Mouse (Mus musculus): ENCODE data around the gene Olfr788. TPM values are rescaled to one million over a fixed set of nuclear protein-coding genes. Genes with fewer than 3 reads are reported as not detected.

The Olfr788 gene
- not detected in 2 replicates for polyA plus RNA-seq (2012; rRNA removed)

DNA sequence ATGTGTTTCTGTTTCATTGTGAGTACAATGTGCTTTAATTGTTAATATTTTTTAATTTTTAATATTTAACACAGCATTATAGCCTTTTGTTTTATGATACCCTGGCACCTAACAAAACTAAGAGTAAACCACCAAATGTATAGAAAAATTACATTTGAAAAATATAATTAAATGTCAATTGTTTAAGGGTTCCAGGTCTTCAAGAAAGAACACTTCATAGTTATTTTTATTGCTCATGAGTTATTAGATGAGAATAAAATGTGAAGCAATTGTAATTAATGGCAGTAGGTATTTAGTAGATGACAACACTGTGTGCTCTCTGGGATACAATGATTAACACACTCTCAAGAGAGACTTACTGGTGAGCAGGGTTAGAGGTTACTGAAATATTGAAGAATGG is at the start of gene Olfr788:
TSS of gene Olfr788 (plus strand) at position 301 of the 400 bp plus-strand sequence.
- no peak within 1 kb of the TSS for H3K4me3 ChIP-seq (replicated peaks; ENCODE audit: insufficient read depth, low read depth, low read length)

DNA sequence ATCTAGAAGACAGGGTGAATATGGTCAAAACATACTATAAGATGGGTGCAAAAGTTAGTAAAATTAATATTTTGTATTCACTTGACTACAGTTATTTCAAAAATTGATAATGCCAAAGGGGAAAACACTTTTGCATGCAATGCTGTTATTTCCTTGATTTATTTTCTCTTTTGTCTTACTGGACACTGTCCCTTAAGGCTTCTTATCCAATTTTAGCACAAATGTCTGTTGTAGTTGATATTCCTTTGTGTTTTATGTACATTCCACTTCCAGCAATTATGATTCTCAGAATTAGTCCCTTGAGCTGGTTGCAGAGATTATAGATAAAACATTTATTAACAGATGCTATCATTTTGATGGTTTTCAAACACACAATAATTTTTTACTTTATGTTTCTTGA is 43.8 kb upstream of the Olfr788 start, which contains the start of gene Olfr786:
TSS of gene Olfr786 (plus strand) at position 301 of the 400 bp plus-strand sequence.
- DNase-seq = no peak
- no peak within 1 kb of the TSS for H3K27ac ChIP-seq (ENCODE audit: insufficient read depth, low read length)
- no peaks in the 10 kb centered on the region for H3K27me3 ChIP-seq (ENCODE audit: control insufficient read depth, insufficient read depth, low read length)
- TF ChIP-seq CTCF (IDR thresholded peaks at IDR 0.05; ENCODE audit: borderline replicate concordance, insufficient read depth, low read depth, low read length) = no peak
- no peak for TF ChIP-seq POLR2A (IDR thresholded peaks at IDR 0.05; ENCODE audit: borderline replicate concordance, insufficient read depth, low read length)
- H3K4me1 ChIP-seq (ENCODE audit: control insufficient read depth, insufficient read depth, low read length) = no peaks in the 10 kb centered on the region
- no peak within 1 kb of the TSS for H3K4me3 ChIP-seq (replicated peaks; ENCODE audit: insufficient read depth, low read depth, low read length)

More for the DNA sequence above, at the start of gene Olfr788:
- H3K27ac ChIP-seq (ENCODE audit: insufficient read depth, low read length) = no peak within 1 kb of the TSS
- DNase-seq = no peak
- TF ChIP-seq POLR2A (IDR thresholded peaks at IDR 0.05; ENCODE audit: borderline replicate concordance, insufficient read depth, low read length) (no peak), CTCF (IDR thresholded peaks at IDR 0.05; ENCODE audit: borderline replicate concordance, insufficient read depth, low read depth, low read length) (no peak)
- H3K4me1 ChIP-seq (ENCODE audit: control insufficient read depth, insufficient read depth, low read length) = no peaks in the 10 kb centered on the region
- H3K27me3 ChIP-seq (ENCODE audit: control insufficient read depth, insufficient read depth, low read length) = no peaks in the 10 kb centered on the region

DNA sequence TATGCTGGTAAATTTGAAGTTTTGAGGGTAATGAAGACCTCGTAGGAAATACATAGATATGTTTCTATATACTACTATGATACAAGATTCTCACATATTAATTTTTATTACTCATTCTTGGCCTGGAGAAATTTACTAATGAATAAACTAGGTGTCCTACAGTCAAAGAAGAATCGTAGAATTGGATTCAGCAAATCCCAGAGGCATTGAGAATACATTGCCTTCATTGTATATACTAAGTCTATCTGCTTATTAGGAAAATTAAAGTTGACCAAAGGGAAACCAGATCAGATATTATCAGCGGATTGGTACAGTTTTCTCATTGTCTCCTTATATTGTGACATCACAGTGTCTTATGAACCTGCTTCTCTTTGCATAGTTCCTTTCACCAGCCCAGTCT is 9.2 kb upstream of the Olfr788 start, which contains the start of gene Olfr787:
TSS of gene Olfr787 (plus strand) at position 301 of the 400 bp plus-strand sequence.
- H3K4me3 ChIP-seq (replicated peaks; ENCODE audit: insufficient read depth, low read depth, low read length) = no peak within 1 kb of the TSS
- H3K27me3 ChIP-seq (ENCODE audit: control insufficient read depth, insufficient read depth, low read length) = no peaks in the 10 kb centered on the region
- no peak within 1 kb of the TSS for H3K27ac ChIP-seq (ENCODE audit: insufficient read depth, low read length)
- TF ChIP-seq CTCF (IDR thresholded peaks at IDR 0.05; ENCODE audit: borderline replicate concordance, insufficient read depth, low read depth, low read length) (no peak), POLR2A (IDR thresholded peaks at IDR 0.05; ENCODE audit: borderline replicate concordance, insufficient read depth, low read length) (no peak)
- WGBS = 80% methylated on average over 3 of the region's 3 CpGs
- no peaks in the 10 kb centered on the region for H3K4me1 ChIP-seq (ENCODE audit: control insufficient read depth, insufficient read depth, low read length)
- DNase-seq = no peak

DNA sequence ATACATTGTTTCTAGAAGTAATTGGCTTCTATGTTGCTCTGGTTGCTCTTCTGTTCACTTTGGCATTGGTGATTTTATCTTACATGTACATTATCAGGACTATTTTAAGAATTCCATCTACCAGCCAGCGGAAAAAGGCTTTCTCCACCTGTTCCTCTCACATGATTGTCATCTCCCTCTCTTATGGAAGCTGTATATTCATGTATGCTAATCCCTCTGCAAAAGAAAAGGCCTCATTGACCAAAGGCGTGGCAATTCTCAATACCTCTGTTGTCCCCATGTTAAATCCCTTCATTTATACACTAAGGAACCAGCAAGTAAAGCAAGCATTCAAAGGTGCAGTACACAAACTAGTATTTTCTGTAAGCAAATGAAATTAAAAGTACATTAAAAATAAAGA is 2.5 kb downstream of the Olfr788 start:
- WGBS = 71% methylated on average over 2 of the region's 2 CpGs
- Histone ChIP-seq H3K4me1 (ENCODE audit: control insufficient read depth, insufficient read depth, low read length) (no peaks in the 10 kb centered on the region), H3K27ac (ENCODE audit: insufficient read depth, low read length) (no peak overlapping the region), H3K4me3 (replicated peaks; ENCODE audit: insufficient read depth, low read depth, low read length) (no peak overlapping the region), H3K27me3 (ENCODE audit: control insufficient read depth, insufficient read depth, low read length) (no peaks in the 10 kb centered on the region)
- TF ChIP-seq CTCF (IDR thresholded peaks at IDR 0.05; ENCODE audit: borderline replicate concordance, insufficient read depth, low read depth, low read length) (no peak), POLR2A (IDR thresholded peaks at IDR 0.05; ENCODE audit: borderline replicate concordance, insufficient read depth, low read length) (no peak)
- no peak for DNase-seq

DNA sequence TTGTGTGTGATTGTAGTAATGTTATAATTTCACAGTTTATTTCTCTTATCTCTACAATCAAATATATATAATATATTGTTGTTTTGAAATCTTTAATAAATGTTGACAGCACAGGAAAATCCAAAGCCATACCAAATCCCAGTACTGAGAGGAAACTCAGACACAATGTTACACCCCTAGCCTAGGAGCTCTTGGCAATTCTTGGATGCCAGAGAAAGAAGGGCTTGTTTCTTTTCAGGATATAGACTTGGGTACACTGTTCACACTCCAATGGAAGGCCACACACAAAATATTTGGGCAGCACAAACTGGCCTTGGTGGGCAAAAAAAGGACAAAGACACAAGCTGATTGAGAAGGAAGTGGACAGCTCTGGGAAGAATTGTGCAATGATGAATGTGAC is 2.9 kb downstream of the Olfr788 start:
- no peak for DNase-seq
- H3K4me1 ChIP-seq (ENCODE audit: control insufficient read depth, insufficient read depth, low read length) = no peaks in the 10 kb centered on the region
- H3K27ac ChIP-seq (ENCODE audit: insufficient read depth, low read length) = no peak overlapping the region
- TF ChIP-seq CTCF (IDR thresholded peaks at IDR 0.05; ENCODE audit: borderline replicate concordance, insufficient read depth, low read depth, low read length) (no peak), POLR2A (IDR thresholded peaks at IDR 0.05; ENCODE audit: borderline replicate concordance, insufficient read depth, low read length) (no peak)
- H3K4me3 ChIP-seq (replicated peaks; ENCODE audit: insufficient read depth, low read depth, low read length) = no peak overlapping the region
- no peaks in the 10 kb centered on the region for H3K27me3 ChIP-seq (ENCODE audit: control insufficient read depth, insufficient read depth, low read length)

DNA sequence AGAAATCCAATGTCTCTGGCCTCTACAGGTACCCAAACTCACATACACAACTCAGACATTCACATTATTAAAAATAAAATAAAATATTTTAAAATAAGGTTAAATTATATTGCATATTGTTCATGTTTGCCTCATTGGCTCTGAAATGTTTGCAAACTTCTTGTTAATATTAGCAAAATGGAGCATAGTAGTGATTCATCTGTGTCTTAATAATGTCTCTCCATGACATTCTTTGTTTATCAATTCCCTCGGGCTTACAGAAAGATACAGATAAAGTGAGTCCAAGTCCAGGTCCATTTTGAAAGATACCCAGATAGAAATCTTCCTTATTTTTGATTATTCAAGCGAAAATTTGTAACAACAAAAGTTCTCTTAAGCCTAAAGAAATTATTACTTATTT is 13.7 kb downstream of the Olfr788 start, which contains the start of gene Olfr789:
TSS of gene Olfr789 (plus strand) at position 301 of the 400 bp plus-strand sequence.
- no peaks in the 10 kb centered on the region for H3K4me1 ChIP-seq (ENCODE audit: control insufficient read depth, insufficient read depth, low read length)
- no peak within 1 kb of the TSS for H3K4me3 ChIP-seq (replicated peaks; ENCODE audit: insufficient read depth, low read depth, low read length)
- H3K27me3 ChIP-seq (ENCODE audit: control insufficient read depth, insufficient read depth, low read length) = no peaks in the 10 kb centered on the region
- TF ChIP-seq POLR2A (IDR thresholded peaks at IDR 0.05; ENCODE audit: borderline replicate concordance, insufficient read depth, low read length) (no peak), CTCF (IDR thresholded peaks at IDR 0.05; ENCODE audit: borderline replicate concordance, insufficient read depth, low read depth, low read length) (no peak)
- 61% methylated on average over 2 of the region's 2 CpGs for WGBS
- no peak within 1 kb of the TSS for H3K27ac ChIP-seq (ENCODE audit: insufficient read depth, low read length)
- no peak for DNase-seq

DNA sequence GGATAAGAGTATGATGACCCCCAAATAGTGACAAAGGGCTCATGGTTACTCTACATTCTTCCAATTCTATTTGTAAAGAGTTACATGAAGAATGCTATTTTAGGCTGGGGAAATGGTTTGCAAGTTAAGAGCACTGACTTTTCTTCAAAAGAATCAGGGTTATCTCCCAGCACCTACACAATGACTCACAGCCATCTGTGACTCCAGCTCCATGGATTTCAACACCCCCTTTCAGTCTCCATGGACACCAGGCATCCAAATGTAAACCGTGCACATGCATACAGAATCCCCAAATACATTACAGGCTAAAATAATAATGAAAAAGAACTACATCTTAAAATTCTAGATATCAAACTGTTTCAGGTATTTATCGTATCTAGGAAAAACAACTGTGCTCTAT is 19.3 kb downstream of the Olfr788 start:
- no peak for DNase-seq
- H3K27me3 ChIP-seq (ENCODE audit: control insufficient read depth, insufficient read depth, low read length) = no peaks in the 10 kb centered on the region
- no peaks in the 10 kb centered on the region for H3K4me1 ChIP-seq (ENCODE audit: control insufficient read depth, insufficient read depth, low read length)
- H3K27ac ChIP-seq (ENCODE audit: insufficient read depth, low read length) = no peak overlapping the region
- WGBS = 75% methylated on average over 2 of the region's 2 CpGs
- no peak overlapping the region for H3K4me3 ChIP-seq (replicated peaks; ENCODE audit: insufficient read depth, low read depth, low read length)
- TF ChIP-seq CTCF (IDR thresholded peaks at IDR 0.05; ENCODE audit: borderline replicate concordance, insufficient read depth, low read depth, low read length) (no peak), POLR2A (IDR thresholded peaks at IDR 0.05; ENCODE audit: borderline replicate concordance, insufficient read depth, low read length) (no peak)

DNA sequence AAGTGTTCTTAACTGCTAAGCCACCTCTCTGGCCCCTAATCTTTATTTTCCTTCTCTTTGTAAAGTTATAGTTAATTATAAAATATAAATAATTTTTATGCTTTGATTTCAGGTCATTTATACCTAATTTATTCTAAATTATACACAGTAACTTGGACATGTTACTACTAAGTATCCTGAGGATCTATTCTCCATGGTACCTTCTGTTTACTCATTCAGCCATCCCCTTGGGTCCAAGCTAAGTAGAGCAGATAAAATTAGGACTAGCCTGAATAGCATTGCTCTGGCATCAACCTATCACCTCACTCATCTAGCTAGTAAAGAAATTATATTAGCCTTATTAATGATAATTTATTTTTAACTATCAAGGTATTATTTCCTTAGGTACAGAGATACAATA is 27.4 kb downstream of the Olfr788 start, which contains the start of gene Olfr790:
TSS of gene Olfr790 (plus strand) at position 301 of the 400 bp plus-strand sequence.
- Histone ChIP-seq H3K4me1 (ENCODE audit: control insufficient read depth, insufficient read depth, low read length) (no peaks in the 10 kb centered on the region), H3K4me3 (replicated peaks; ENCODE audit: insufficient read depth, low read depth, low read length) (no peak within 1 kb of the TSS), H3K27me3 (ENCODE audit: control insufficient read depth, insufficient read depth, low read length) (no peaks in the 10 kb centered on the region), H3K27ac (ENCODE audit: insufficient read depth, low read length) (no peak within 1 kb of the TSS)
- no peak for DNase-seq
- TF ChIP-seq POLR2A (IDR thresholded peaks at IDR 0.05; ENCODE audit: borderline replicate concordance, insufficient read depth, low read length) (no peak), CTCF (IDR thresholded peaks at IDR 0.05; ENCODE audit: borderline replicate concordance, insufficient read depth, low read depth, low read length) (no peak)
